Mouse (Mus musculus) forelimb bud, embryonic 11.5 days (tissue): ENCODE measurements around the gene Afg1l.

Experiments used
- DNase-seq: peaks from one replicate; pipeline ENCODE4 v3.0.0-alpha.2; 2012; ENCODE audit warnings: low read depth, low spot score

Afg1l gene

GRCm38 (mm10) chr10:42477550-42478340 lies 620 bp downstream of the Afg1l start:
- no peak for DNase-seq

GRCm38 (mm10) chr10:42476774-42477475 lies 1.4 kb downstream of the Afg1l start:
- no peak for DNase-seq

GRCm38 (mm10) chr10:42474946-42475514 lies 3.3 kb downstream of the Afg1l start:
- DNase-seq = no peak

DNA sequence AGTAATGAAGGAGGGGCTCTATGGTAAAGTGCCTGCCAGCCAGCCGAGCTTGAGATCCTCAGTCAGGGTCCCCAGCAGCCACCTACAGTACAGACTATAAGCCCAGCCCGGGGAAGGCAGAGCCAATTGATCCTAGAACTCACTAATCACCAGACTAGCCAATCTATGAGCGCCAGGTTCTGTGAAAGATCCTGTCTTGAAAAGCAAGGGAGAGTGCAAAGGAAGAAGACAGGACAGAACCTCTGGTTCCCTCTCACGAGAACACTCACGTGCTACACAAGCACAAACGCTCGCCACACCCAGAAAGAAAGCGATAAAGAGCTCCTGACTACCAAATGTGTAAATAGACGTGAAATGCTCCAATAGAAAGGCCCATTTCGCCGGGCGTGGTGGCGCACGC lies 13.6 kb downstream of the Afg1l start:
- no peak for DNase-seq

- no peak for DNase-seq
Observed at GRCm38 (mm10) chr10:42464224-42464623, 14.1 kb downstream of the Afg1l start.

GRCm38 (mm10) chr10:42457557-42458191 lies 20.7 kb downstream of the Afg1l start:
- DNase-seq = no peak

DNA sequence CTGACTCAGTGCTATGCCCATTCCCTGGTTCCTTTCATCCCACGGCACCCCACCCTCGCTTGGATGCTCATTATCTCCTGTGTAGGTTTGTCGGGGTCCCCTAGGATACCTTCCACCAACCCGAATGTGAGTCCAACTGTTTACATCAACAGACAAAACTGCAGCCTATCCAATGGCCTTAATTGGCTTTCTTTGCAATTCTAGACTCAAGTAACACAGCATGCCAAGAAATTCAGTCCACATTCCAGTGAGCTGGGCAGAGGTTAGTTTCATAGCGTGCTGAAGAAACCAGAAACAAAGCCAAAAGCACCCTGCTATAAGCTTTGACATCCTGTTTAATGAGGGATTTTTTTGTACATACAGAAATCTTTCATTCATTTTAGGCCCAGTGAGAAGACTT lies 22.4 kb downstream of the Afg1l start:
- no peak for DNase-seq

DNA sequence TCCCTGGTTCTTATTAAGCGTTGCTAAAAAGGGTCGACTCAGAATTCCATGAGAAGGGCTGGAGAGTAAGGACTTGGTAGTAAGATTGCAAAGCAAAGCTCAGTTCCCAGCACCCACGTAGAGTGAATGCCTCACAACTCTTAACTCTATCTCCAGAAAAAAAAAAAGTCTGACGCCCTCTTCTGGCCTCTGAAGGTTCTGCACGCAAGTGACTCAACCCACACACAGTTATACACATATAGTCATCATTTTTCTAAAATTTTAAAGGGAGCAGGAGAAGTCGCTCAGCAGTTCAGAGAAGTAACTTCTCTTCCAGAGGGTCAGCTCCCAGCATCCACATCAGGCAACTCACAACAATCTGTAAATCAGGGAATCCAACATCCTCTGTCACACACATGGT lies 23.7 kb downstream of the Afg1l start:
- DNase-seq = no peak

GRCm38 (mm10) chr10:42454266-42454665 lies 24.1 kb downstream of the Afg1l start:
- no peak for DNase-seq

- DNase-seq = no peak
Observed at GRCm38 (mm10) chr10:42449672-42450071, 28.7 kb downstream of the Afg1l start.

DNA sequence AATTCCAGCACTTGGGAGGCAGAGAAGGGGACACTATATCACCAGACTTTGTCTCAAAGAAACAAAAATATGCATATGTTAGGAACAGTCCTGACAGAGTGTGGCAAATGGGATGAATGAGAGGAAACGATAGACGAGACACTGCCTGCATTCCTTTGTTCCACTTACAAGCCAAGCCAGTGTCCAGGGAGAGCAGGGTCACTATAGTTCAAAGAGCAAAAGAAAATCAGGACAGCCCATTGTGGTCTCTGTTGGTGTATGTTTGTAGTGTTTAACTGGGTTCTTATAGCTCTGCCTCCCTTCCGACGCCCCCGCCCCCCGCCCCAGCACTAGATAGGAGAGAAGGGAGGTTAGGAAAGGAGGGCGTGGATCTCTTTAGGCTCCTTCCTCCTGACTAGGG lies 30.0 kb downstream of the Afg1l start:
- no peak for DNase-seq

DNA sequence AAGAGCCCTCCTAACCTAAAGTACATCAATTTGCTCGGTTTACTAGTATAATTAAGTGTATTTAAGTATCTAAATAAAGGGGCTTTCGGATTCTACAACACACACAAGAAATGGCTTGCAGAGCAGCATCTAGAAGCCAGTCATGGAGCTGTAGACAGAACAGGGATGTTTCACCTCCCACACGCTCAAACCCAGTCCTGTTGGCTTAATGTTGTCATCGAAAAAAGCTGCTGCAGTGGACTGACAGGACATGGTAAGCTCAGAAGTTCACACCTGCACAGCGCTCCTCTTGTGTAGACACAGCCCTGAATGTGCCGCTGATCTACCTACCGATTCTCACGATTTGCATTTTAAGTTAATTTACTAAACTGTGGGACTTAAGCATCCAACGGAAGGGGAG lies 32.2 kb downstream of the Afg1l start:
- no peak for DNase-seq

GRCm38 (mm10) chr10:42436842-42437805 lies 41.2 kb downstream of the Afg1l start:
- DNase-seq = no peak

DNA sequence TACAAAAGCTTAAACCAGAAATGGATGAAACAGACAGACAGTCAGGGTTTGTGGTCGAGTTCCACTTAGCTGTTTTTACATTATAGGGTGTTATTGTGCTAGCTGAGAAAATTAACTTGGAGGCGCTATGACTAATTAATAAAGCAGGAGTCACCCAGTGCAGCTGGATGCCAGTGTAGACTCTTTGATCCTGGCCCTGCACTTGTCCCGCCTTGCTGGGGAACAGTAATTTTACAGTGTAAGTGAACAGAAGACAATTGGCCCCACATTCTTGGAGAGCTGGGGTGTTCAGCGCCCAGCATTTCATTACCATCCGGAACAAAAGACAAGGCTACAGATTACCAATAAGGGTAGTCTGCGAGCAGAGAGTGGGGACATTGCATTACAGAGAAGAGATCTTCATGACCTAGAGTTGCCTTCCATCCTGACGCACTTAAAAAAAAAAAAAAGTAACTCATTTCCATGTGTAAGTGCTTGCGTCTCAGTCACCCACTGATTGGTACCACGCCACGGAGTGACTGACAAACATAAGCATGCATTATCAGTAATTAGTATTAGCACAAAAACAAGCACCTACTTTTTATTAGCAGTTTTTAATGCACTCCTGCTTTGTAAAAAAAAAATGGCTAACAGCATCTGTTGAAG lies 60.7 kb downstream of the Afg1l start:
- no peak for DNase-seq

DNA sequence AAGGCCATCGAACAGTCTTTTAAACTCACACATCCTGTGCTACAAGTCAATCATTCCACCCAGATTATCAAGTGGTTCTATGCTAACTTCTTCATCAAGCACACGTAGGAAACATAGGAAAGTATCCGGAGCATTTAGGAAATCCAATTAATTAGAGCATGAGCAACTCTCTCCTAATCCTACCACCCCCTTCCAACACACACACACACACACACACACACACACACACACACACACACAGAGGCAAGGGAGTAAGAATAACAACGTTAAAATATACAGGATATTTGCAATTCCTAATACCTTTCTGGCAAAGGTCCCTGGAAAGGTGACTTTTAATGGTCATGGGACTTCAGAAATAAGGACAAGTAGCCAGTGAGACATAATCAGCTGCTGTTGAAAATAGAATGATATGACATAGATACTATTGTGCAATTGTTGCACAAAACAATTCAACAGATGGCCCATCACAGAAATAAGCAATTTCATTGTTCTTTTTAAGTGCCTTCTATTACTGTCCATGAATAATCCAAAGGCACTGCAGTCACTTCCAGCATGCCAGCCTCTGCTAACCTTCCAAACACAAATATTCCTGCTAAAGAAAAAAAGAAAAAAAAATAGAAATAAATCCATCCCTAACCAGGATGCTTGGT lies 62.4 kb downstream of the Afg1l start:
- no peak for DNase-seq

- DNase-seq = no peak
Observed at GRCm38 (mm10) chr10:42410748-42411537, 67.4 kb downstream of the Afg1l start.

GRCm38 (mm10) chr10:42390436-42390835 lies 87.9 kb downstream of the Afg1l start:
- no peak for DNase-seq

DNA sequence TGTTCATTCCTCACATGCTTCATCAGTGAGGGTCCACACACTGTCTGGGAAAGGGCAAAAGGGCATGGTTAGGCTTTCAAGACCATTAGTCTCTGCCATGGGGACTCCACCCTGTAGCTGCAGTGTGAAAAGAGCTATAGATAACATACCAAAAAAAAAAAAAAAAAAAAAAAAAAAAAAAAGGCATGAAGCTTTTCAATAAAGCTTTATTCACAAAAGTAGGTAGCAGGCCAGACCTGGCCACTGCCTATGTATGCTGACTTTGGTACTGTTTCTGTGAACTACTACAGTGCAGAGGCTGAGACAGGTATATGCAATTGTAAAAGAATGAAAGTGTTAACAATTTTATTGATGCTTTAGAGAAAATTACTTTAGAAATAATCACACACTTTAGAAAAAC lies 90.2 kb downstream of the Afg1l start:
- no peak for DNase-seq

- no peak for DNase-seq
Observed at GRCm38 (mm10) chr10:42384946-42385644, 93.3 kb downstream of the Afg1l start.
